Mouse (Mus musculus) liver, adult 2 months (tissue): ENCODE results near the gene Ptpn6.

Source experiments
- CTCF ChIP-seq: fragments of 200-500 bp; IDR thresholded peaks from 2 replicates; pipeline ENCODE4 v1.5.1; 2011; ENCODE audit warnings: low read depth, low read length, control low read depth
- POLR2A ChIP-seq: fragments of 200-500 bp; IDR thresholded peaks from 2 replicates; pipeline ENCODE4 v1.6.1; 2011; ENCODE audit warnings: low read length, control low read depth; ENCODE audit not compliant: insufficient read depth; ENCODE audit errors: extremely low read depth

- TF ChIP-seq POLR2A (no peak), CTCF (no peak)
Measured at GRCm38 (mm10) chr6:124685606-124686386, 52.7 kb downstream of the Ptpn6 start.
